Mouse (Mus musculus) NIH3T3 (cell line): ENCODE measurements around the gene Vkorc1.

ENCODE experiments used
- DNase-seq: peaks from one replicate; pipeline ENCODE4 v3.0.0-alpha.2; 2012; ENCODE audit warnings: low read depth

Vkorc1 gene

DNA sequence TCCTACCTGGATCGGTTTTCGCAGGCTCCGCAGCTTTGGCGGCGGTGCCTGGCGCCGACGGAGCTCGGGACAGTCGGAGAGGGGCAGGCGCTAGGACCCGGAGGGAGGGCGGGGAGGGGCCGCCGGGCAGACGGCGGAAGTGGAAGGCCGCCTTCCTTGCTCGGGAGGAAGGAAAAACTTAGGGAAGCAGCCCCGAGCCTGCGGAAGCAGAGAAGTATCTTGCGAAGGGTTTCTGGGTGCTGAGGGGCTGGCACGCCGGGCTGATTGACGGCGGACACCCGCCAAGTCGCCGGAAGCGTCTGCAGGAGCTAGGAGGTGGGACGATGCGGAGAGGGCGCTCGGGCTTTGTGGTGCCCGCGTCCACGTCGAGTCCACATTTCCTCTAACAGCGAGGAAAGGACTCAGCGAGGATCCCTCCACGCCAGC, 19.4 kb downstream of the Vkorc1 start, which contains the start of gene Zfp646:
Gene Zfp646, plus strand, starts transcription at position 181 of the 426 bp plus-strand sequence.
- DNase-seq, result peak; percentile 83

DNA sequence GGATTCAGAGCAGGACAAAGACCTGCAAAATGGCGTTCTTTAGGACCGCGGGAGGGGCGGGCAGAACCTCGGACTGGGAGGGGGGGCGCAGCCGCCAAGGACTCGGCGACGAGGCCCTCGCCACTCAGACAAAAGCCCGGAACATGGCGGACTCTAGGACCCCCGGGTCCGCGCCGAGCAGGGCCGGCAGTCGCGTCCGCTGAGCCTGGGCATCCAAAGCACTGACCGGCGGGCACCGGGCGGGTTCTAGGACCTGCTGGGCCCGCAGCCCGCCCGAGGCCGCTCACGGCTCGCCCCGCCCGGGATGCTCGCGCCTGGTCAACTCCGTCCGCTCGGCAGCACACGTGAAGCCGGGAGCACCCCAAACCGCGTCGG, 19.8 kb downstream of the Vkorc1 start:
- peak; percentile 92 for DNase-seq

DNA sequence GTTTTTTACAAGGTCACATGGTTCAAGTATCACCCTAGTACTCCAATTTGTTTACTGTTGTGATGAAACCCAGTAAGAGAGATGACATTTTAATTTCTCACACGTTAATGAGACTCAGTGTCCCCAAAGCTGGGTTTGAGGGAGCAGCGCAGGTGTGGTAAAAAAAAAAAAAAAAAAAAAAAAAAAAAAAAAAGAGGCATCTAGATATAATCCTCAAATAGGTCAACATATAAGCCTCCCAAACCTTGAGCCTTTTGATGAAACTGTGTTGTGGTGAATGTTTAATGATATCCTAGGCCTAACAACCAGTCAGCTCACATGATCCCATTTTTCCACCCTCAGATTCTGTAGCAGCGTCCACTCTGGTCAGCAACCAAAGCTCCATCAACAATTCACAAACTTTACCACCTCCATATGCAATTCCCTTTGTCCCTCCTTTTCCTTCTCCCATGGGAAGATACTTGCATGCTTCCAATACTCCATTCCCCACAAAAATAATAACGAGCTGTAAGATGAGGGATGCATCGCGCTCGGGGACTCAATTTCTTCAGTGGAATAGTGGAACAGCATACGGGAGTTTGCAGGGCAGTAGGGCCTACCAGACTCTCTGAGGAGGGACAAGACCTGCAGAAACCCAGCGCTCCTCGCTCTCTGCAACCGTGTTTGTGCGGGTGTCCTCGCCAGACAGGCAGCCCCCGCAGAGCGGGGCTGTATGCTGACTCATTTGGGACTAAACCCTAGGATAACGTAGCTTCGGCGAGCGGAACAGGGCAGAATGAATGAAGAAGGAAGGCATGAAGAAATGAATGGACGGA, 20.4 kb downstream of the Vkorc1 start:
- DNase-seq, result no peak

DNA sequence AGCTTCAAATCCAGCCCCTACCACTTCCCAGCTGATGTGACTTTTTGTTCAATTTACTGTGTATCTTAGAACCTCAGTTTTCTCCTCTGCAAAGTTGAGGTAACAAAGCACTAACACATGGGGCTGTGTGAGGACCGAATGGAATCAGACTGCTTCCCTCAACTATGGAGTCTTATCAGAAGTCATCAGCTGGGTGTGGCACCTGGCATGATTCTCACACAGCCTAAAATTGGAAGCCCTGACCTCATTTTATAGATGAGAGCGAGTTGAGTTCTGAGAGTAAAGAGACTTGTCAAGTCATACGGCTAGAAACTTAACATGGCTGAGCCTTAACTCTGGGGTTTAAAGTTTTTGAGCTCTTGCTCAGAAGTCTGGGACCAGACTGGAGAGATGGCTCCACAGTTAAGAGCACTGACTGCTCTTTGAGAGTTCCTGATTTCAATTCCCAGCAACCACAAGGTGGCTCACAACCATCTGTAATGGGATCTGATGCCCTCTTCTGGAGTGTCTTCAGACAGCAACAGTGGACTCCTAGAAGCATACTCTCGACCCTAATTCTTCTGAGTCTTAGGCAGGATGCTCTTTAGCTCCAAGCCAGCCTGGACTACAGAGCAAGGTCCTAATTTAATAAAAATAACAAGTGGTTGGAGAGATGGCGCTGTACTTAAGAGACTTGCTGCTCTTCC, 25.1 kb downstream of the Vkorc1 start:
- peak; percentile 17 for DNase-seq

DNA sequence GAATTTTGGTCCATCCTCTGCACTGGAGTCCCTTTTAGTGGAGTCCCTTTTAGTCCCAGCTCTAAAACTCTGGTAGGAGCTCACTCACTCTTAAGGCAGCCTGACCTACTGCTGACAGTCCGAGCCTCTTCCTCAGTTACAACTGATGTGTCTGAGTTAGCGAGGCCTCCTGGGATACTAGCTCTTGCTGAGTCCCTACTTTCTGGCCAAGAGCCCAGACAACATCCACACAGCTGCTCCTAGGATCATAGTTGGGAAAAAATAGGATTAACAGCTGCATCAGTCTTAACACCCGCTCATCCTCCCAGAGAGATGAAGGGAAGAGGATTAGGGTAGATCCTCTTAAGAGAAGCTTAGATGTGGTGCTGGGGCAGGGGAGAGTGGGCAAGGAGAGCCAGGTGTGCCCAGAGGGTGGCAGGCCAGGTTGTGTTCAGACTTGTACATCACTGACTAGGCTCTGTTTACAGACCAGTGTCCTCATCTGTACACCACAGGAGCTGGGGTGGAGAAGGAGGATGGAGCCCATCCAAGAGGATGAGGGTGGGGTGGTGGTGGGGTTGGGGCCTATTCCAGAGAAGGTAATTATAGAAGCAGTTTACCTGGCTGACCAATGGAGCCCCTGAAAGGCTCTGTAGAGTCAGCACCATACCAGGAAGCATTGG, 26.1 kb downstream of the Vkorc1 start:
- DNase-seq, result peak; percentile 45

DNA sequence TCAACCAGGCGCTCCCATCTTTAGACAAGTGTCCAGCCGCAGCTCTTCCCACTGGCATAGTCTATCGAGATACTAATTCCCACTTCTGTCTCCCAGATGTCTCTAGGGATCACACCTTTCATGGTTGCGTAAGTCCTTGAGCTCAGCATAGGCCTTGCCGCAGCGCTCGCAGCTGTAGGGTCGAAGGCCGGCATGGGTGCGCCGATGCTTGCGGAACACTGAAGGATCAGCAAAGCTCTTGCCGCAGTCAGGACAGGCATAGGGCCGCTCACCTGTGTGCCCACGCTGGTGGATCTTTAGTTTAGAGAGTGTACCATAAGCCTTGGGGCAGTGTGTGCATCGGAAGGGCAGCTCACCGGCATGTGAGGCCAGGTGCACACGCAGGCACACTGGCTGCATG, 27.8 kb downstream of the Vkorc1 start:
- no peak for DNase-seq

DNA sequence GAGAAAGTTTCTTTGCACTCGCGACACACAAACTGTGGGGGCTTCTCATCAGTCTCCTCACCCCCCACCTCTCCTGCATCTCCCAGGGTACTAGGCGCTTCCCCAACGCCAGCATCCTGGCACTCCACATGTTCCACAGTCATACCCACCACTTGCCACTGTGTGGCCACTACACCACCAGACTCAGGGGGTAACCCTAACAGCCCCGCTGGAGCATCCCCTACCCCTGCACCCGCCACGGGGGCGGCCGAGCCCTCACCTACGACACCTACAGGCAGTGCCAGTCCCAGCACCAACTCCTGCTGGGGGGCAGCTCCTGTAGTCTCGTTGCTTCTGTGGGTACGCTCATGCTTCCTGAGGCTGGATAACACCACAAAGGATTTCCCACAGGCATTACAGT, 29.0 kb downstream of the Vkorc1 start:
- DNase-seq, result no peak

DNA sequence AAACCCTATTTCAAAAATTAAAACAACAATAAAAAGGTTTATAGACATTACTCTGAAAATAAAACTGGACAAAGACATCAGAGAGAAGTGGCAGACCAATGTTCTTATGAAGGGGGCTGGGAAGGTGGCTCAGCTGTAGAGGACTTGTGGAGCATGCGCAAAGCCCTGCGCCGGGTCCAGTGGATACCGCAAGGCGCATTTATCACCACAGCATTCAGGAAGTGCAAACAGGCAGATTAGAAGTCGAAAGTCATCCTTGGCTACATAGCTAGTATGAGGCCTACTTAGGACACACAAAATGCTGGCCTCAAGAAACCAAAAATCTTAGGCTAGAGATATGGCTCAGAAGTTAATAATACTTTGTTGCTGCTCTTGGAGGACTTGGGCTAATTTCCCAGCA, 37.2 kb downstream of the Vkorc1 start:
- DNase-seq, result no peak

DNA sequence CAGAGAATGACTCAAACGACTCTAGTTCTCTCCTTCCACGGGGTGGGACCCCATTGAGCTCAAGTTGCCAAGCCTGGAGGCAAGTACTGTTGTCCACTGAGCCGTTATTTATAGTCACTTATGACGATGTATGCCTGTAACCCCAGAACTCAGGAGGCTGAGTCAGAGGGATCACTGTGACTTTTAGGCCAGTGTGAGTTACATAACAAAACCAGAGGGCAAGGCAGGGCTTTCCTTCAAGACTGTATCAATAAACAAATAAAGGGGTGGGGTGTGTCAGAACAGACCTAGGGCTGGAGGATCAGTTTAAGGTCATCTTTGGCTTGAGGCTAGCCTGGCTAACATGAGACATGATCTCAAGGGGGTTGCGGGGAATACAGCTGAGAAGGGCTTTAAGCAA, 44.5 kb downstream of the Vkorc1 start:
- DNase-seq, result peak; percentile 86

DNA sequence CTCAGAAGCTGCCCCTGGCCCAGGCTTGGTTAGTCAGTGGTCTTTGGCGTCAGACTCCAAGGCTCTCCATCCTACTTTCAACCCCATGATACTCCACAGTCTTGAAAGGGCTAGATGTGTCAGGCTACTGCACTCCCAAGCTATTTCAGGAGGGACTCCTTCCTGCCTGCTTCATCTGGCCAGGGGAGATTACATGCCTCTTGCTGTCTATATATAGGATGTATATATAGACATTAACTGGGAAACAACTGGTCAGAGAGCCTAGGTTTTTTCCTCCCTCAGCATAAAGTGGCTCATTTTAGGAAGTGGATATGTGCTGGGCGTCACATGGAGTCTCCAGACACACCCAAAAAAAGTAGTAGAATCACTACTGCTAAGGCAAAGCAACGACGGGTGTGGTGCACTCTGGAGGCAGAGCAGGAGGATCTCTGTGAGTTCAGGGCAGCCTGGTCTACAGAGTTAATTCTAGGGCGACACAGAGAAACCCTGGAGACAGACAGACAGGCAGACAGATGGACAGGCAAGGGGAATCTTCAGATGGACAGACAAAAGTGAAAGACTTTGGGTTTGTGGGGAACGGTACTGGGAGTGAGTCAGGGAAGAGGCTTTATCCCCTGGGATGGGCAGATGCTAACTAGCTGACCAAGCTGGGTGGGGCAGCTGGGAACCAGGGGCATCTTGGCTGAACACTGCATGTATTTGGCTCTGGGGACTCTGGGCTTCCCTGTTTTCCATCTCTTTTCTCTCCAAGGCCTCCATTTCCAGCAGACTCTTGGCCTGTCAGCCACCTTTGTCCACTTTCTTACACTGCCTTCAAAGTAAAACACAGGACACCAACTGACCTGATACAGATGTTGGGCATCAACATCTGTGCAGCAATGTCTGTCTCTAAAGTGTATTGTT, 45.2 kb downstream of the Vkorc1 start:
- peak; percentile 67 for DNase-seq
